Mouse (Mus musculus) kidney, postnatal 36 days (tissue): Measurements from ENCODE around the gene Tmcc3.

Experiments used
- DNase-seq, 2 experiments: peaks; one replicate each; pipeline ENCODE4 v3.0.0; 2021 to 2022; ENCODE audit warnings: mixed read lengths in 2 of 2

Gene Tmcc3

GRCm38 (mm10) chr10:94311511-94312006 is at the start of gene Tmcc3:
Gene Tmcc3 (plus strand): TSS chr10:94311949.
- peak in 1 of 2 experiments; percentile 14 for DNase-seq

DNA sequence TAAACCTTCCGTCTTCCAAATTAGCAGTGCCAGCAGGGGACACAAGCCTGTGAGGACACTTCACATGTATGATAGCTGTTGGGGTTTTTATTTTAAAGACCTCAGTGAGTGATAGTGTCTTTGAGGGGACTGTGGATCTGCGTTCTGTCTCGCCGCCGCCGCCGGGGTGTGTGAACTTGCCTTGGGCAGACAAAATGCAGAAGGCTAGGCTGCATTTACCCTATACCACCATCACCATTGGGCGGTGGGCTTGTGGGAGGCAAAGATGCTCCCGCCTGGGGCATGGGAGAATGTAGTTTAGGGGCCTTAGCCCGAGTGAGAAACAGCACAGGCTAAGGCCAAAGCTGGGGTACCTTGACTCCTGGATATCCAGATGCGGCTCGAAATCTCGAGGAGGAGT is 49.1 kb upstream of the Tmcc3 start:
- DNase-seq = no peak

- DNase-seq = no peak
Observed at GRCm38 (mm10) chr10:94263211-94263610, 48.5 kb upstream of the Tmcc3 start.

- DNase-seq = no peak
Observed at GRCm38 (mm10) chr10:94265656-94266542, 45.9 kb upstream of the Tmcc3 start.

DNA sequence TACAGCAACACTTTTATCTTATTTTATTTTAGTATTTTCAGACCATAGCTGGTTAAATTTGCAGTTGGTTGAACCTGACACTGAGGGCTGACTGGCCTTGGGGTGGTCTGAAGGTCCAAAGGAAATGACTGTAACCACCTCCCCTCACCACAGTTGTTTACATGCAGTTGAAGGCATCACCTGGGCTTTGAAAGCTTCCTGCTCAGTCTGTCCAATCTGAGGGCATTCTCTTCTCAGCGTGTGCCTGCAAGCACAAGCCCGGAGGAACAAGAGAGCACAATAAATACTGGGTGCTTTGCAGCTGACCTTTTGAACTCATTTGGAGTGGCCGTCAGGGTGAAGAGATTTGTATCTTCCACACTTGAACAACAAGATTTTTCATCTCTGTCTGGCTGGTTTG is 36.4 kb upstream of the Tmcc3 start:
- no peak for DNase-seq

GRCm38 (mm10) chr10:94276511-94276910 is 35.2 kb upstream of the Tmcc3 start:
- no peak for DNase-seq

GRCm38 (mm10) chr10:94282179-94282578 is 29.6 kb upstream of the Tmcc3 start:
- DNase-seq = peak in 1 of 2 experiments; percentile 35

GRCm38 (mm10) chr10:94282797-94283196 is 29.0 kb upstream of the Tmcc3 start:
- DNase-seq = no peak

GRCm38 (mm10) chr10:94294437-94294836 is 17.3 kb upstream of the Tmcc3 start:
- DNase-seq = no peak

- no peak for DNase-seq
Observed at GRCm38 (mm10) chr10:94294933-94295750, 16.6 kb upstream of the Tmcc3 start.

- DNase-seq = no peak
Observed at GRCm38 (mm10) chr10:94295923-94296605, 15.7 kb upstream of the Tmcc3 start.

GRCm38 (mm10) chr10:94298471-94298870 is 13.3 kb upstream of the Tmcc3 start, which contains the start of gene Gm4792:
Gene Gm4792 (minus strand): TSS chr10:94298703.
- DNase-seq = no peak

DNA sequence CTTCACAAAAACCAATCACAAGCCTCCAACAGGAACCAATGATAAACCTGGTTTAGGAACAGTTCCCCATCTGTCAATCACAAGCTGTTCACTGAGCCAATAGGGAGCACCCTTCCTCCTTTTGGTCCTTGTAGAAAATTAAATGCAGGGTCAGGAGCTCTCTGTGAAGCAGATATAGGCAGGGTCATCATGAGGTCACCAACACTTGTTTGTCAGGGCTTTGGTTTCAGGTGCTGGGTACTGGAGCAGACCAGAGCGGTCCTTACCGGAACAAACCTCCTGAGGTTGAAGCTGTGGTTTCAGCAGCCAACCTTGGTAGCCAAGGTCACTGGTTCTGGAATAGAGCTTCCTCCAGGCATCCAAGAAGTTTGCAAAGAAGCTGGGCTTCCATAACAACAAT is 12.4 kb upstream of the Tmcc3 start:
- DNase-seq = peak; percentile 29 to 48

GRCm38 (mm10) chr10:94304064-94304657 is 7.6 kb upstream of the Tmcc3 start:
- DNase-seq = no peak

DNA sequence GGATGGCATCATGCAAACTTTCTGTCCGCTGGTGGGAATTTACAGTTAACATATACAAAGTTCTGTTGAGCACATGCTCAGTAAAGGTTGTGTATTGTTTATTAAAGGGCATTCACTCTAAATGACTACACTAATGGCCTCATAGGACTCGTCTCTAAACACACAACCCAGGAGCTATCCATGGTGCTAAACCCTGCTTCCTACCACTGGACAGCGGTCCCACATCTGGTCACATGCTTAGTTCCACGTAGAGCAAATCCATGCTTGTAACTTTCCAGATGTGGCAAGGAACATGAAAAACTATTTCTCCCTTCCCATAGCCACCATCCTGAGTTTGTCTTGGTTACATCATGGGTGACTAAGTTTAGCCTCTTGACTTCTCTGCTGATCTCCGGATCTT is 6.2 kb upstream of the Tmcc3 start:
- DNase-seq = peak in 1 of 2 experiments; percentile 58

DNA sequence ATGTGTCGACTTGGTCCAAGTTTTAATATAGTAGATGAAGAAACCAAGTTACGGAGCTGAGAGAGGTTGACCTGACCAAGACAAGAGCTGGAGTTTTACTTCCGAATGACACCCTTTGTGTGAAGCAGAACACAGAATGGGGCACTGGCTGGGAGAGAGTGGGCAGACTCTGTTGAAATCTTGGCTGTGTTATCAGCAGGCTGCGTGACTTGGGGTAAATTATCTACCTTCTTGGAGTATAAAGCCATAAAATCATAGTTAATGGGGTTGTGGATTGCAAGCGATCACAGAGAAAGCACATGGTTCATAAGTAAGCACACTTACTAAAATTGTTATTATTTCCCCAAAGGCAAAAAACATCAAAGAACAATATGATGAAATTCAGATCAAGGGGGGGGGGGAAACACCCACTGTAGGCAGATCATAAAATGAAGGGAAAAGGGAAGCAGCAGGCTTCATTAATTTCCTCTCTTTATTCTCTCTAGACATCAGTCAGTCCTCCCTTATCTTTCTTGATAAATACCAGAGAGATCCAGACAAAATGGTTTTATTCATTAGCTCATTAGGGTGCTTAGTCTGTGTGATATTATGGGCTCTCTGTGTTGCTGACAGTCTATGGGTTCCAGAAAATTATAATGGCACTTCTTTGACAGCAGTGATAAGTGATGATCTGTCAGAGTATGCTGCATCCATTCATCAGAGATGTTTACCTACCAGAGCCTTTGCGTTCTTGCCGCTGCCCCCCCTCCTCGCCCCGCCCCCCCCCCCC is 1.1 kb upstream of the Tmcc3 start:
- DNase-seq = no peak

GRCm38 (mm10) chr10:94312007-94312715 is 412 bp downstream of the Tmcc3 start:
- peak in 1 of 2 experiments; percentile 45 for DNase-seq

- DNase-seq = peak; percentile 47 to 56
Observed at GRCm38 (mm10) chr10:94313146-94313545, 1.4 kb downstream of the Tmcc3 start.

- DNase-seq = no peak
Observed at GRCm38 (mm10) chr10:94318574-94318973, 6.8 kb downstream of the Tmcc3 start.

DNA sequence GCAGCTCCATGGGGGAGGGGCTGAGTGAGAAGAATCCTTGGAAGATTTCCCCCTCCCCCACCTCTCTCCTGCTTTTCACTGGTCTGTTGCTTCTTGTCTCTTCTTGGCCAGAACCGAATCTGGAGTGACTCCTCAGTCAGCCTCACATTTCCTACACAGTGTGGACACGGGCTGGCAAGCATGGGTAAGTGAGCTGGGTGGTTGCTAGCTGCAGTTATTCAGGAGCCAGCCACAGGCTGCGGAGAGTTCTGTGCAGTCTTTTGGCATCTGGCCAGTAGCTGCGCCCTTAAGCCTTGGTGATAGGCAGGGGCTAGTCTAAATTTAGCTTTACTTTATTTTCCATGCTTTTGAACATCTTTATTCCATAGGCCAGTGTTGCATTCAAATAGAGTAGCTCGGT is 18.2 kb downstream of the Tmcc3 start:
- peak in 1 of 2 experiments; percentile 36 for DNase-seq
